Mouse (Mus musculus): Measurements from ENCODE around the gene Slc34a3.

GRCm38 (mm10) chr2:25272515-25272914 is 38.4 kb upstream of the Slc34a3 start:
- TF ChIP-seq CTCF (IDR thresholded peaks at IDR 0.05; ENCODE audit: borderline replicate concordance, control insufficient read depth, extremely low read depth, insufficient read depth, low read length, poor library complexity): no peak
- TF ChIP-seq POLR2A (IDR thresholded peaks at IDR 0.05; ENCODE audit: control insufficient read depth, extremely low read depth, insufficient read depth, low read length, poor library complexity): no peak
